In the genomic region with DNA sequence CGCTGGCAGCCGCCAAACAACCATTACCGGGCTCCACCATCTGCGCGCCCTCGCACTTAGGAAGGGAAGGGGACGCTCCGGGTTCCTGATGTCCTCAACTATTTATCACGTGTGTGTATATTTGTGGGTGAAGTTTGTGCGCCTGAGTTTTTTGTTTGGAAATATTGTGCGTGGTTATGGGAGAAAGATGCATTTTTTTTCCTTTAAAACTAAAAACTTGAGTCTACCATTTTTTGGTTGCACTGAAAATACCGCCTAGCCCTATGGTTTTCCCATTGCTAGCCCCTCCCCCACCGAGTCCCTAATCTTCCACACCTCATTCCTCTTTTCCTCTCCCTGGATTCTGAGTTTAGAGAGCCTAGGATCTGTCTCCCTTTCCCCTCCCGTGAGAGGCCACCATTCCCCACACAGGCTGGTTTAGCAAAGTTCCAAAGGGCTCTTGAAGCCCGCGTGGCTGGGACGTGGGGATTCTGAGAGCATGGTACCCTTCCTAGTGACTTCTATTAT, we compare ENCODE assay signal across 8 mouse cellular contexts. TPM values are rescaled to one million over a fixed set of nuclear protein-coding genes. Genes with fewer than 3 reads are reported as not detected.
DNase-seq lines count a peak whose midpoint lies in the region; ATAC-seq and TF ChIP-seq lines count a peak whose summit lies in the region.

No protein-coding gene starts in this region.

- WGBS in kidney, postnatal 0 days = under 1% methylated on average over 17 of the region's 17 CpGs
- WGBS in hindbrain, embryonic 15.5 days = under 1% methylated on average over 17 of the region's 17 CpGs

- no peak for DNase-seq in kidney, postnatal 0 days (ENCODE audit: low spot score)
- DNase-seq in kidney, adult 11 months = no peak
- DNase-seq in brain, embryonic 14.5 days (ENCODE audit: low read depth) = peak; percentile 43
- peak; percentile 49 for DNase-seq in neural tube, embryonic 10.5 days (ENCODE audit: extremely low spot score, low spot score)
- no peak for DNase-seq in frontal cortex, adult 2 months (ENCODE audit: extremely low spot score in 1 of 2, low spot score in 1 of 2)
- no peak for DNase-seq in gastrocnemius, adult 8-10 months (ENCODE audit: low spot score in 2 of 2)

- peak overlapping the region; percentile 86; the same call in 1 of the 2 replicates for H3K27ac ChIP-seq in kidney, postnatal 0 days
- peak overlapping the region; percentile 85 for H3K27ac ChIP-seq in hindbrain, embryonic 15.5 days (replicated peaks)

- ATAC-seq in kidney, postnatal 0 days (replicated peaks; ENCODE audit: low FRiP score, low read depth) = no peak
- ATAC-seq in hindbrain, embryonic 15.5 days (ENCODE audit: low FRiP score, low read depth) = no peak
- ATAC-seq in frontal cortex, adult (ENCODE audit: low TSS enrichment) = no peak

- H3K4me3 ChIP-seq in kidney, postnatal 0 days (replicated peaks; ENCODE audit: low read depth, low read length) = peak overlapping the region; percentile 63
- peak overlapping the region; percentile 83 for H3K4me3 ChIP-seq in hindbrain, embryonic 15.5 days

- no peaks in the 10 kb centered on the region for H3K9me3 ChIP-seq in kidney, postnatal 0 days (replicated peaks; ENCODE audit: low read length)
- H3K9me3 ChIP-seq in hindbrain, embryonic 15.5 days = no peaks in the 10 kb centered on the region

- TF ChIP-seq POLR2A in brain, embryonic 14.5 days (IDR thresholded peaks at IDR 0.05; ENCODE audit: borderline replicate concordance, extremely low read depth, insufficient read depth, insufficient read length, poor library complexity, severe bottlenecking) = 0 out of 2 replicates have a peak, but pooled peaks have one; percentile 10

- peaks cover 17% of the 10 kb centered on the region for H3K4me1 ChIP-seq in kidney, postnatal 0 days (replicated peaks; ENCODE audit: insufficient read depth, low read length)
- peaks cover 75% of the 10 kb centered on the region for H3K4me1 ChIP-seq in hindbrain, embryonic 15.5 days (replicated peaks)

- H3K27me3 ChIP-seq in kidney, postnatal 0 days (ENCODE audit: insufficient read depth, low read length) = no peaks in the 10 kb centered on the region
- no peaks in the 10 kb centered on the region for H3K27me3 ChIP-seq in hindbrain, embryonic 15.5 days

- no peaks in the 10 kb centered on the region for H3K36me3 ChIP-seq in kidney, postnatal 0 days (ENCODE audit: insufficient read depth, low read length)
- H3K36me3 ChIP-seq in hindbrain, embryonic 15.5 days = no peaks in the 10 kb centered on the region

- peak overlapping the region; percentile 83 for H3K4me2 ChIP-seq in kidney, postnatal 0 days (ENCODE audit: low read length)
- peak overlapping the region; percentile 65 for H3K4me2 ChIP-seq in hindbrain, embryonic 15.5 days

- no peak for TF ChIP-seq CTCF in kidney, postnatal 0 days (IDR thresholded peaks at IDR 0.05; ENCODE audit: low read depth)
- no peak for TF ChIP-seq CTCF in brain, embryonic 14.5 days (IDR thresholded peaks at IDR 0.05; ENCODE audit: borderline replicate concordance, extremely low read depth, insufficient read depth, insufficient read length)

- peak overlapping the region; percentile 72 for H3K9ac ChIP-seq in kidney, postnatal 0 days (ENCODE audit: low read depth, low read length)
- peak overlapping the region; percentile 63 for H3K9ac ChIP-seq in hindbrain, embryonic 15.5 days

RNA-seq across cellular contexts. Expression of a gene that starts 1.4 kb away (rescaled TPM):
- polyA plus RNA-seq in kidney, postnatal 0 days (2015; fragmentation: Nextera tagmentation; extraction: Ambion mirVana) = 19.9 and 21.6 TPM in 2 replicates
- polyA plus RNA-seq in brain, embryonic 14.5 days (2012; rRNA removed) = 50.0 and 58.5 TPM in 2 replicates
- polyA plus RNA-seq in hindbrain, embryonic 15.5 days (2015; fragmentation: Nextera tagmentation; extraction: Ambion mirVana) = 18.9 and 20.2 TPM in 2 replicates
- 38.7 and 39.1 TPM in 2 replicates for polyA plus RNA-seq in frontal cortex, adult 2 months (2012; rRNA removed)
- 1 to 10 TPM; 3.0 to 7.1 (median 5.9) TPM for total RNA-seq in gastrocnemius, adult 8-10 months (2022)

RNA-seq across cellular contexts. Expression of a gene that starts 14.7 kb away (rescaled TPM):
- 10.8 and 12.0 TPM in 2 replicates for polyA plus RNA-seq in kidney, postnatal 0 days (2015; fragmentation: Nextera tagmentation; extraction: Ambion mirVana)
- polyA plus RNA-seq in brain, embryonic 14.5 days (2012; rRNA removed) = 1.9 and 2.0 TPM in 2 replicates
- 1.9 and 2.3 TPM in 2 replicates for polyA plus RNA-seq in hindbrain, embryonic 15.5 days (2015; fragmentation: Nextera tagmentation; extraction: Ambion mirVana)
- 2.6 and 3.0 TPM in 2 replicates for polyA plus RNA-seq in frontal cortex, adult 2 months (2012; rRNA removed)
- total RNA-seq in gastrocnemius, adult 8-10 months (2022) = under 1 TPM; 0.48 to 0.92 (median 0.76) TPM

RNA-seq across cellular contexts. Expression of a gene that starts 29.3 kb away (rescaled TPM):
- polyA plus RNA-seq in kidney, postnatal 0 days (2015; fragmentation: Nextera tagmentation; extraction: Ambion mirVana) = 74.0 and 82.3 TPM in 2 replicates
- polyA plus RNA-seq in brain, embryonic 14.5 days (2012; rRNA removed) = 78.9 and 91.3 TPM in 2 replicates
- 108 and 112 TPM in 2 replicates for polyA plus RNA-seq in hindbrain, embryonic 15.5 days (2015; fragmentation: Nextera tagmentation; extraction: Ambion mirVana)
- polyA plus RNA-seq in frontal cortex, adult 2 months (2012; rRNA removed) = 60.2 and 65.6 TPM in 2 replicates
- 10 to 100 TPM; 20.8 to 28.3 (median 22.6) TPM for total RNA-seq in gastrocnemius, adult 8-10 months (2022)

RNA-seq across cellular contexts. Expression of a gene that starts 32.5 kb away (rescaled TPM):
- 0.29 and 0.43 TPM in 2 replicates for polyA plus RNA-seq in kidney, postnatal 0 days (2015; fragmentation: Nextera tagmentation; extraction: Ambion mirVana)
- polyA plus RNA-seq in brain, embryonic 14.5 days (2012; rRNA removed) = not detected in 2 replicates
- not detected in 2 replicates for polyA plus RNA-seq in hindbrain, embryonic 15.5 days (2015; fragmentation: Nextera tagmentation; extraction: Ambion mirVana)
- 0.06 and 0.15 TPM in 2 replicates for polyA plus RNA-seq in frontal cortex, adult 2 months (2012; rRNA removed)
- total RNA-seq in gastrocnemius, adult 8-10 months (2022) = not detected

RNA-seq across cellular contexts. Expression of a gene that starts 36.6 kb away (rescaled TPM):
- 0.28 and 0.62 TPM in 2 replicates for polyA plus RNA-seq in kidney, postnatal 0 days (2015; fragmentation: Nextera tagmentation; extraction: Ambion mirVana)
- polyA plus RNA-seq in brain, embryonic 14.5 days (2012; rRNA removed) = 0.10 and 0.14 TPM in 2 replicates
- polyA plus RNA-seq in hindbrain, embryonic 15.5 days (2015; fragmentation: Nextera tagmentation; extraction: Ambion mirVana) = 0.70 and 0.72 TPM in 2 replicates
- 0.16 and 0.19 TPM in 2 replicates for polyA plus RNA-seq in frontal cortex, adult 2 months (2012; rRNA removed)
- total RNA-seq in gastrocnemius, adult 8-10 months (2022) = not detected

Comparison
In these comparisons a context has a peak if more than half of its experiments do, and no peak if none do; other contexts are left out.
1. DNase-seq: peak in brain, embryonic 14.5 days (single experiment) and neural tube, embryonic 10.5 days (single experiment); none in kidney, postnatal 0 days (single experiment), kidney, adult 11 months (single experiment), frontal cortex, adult 2 months (0 of 2) and gastrocnemius, adult 8-10 months (0 of 2).